Comparison of ENCODE assay signal across 8 mouse cellular contexts in genomic region chr12:80112071-80112660, GRCm38 (mm10). TPM values are rescaled to one million over a fixed set of nuclear protein-coding genes. Genes with fewer than 3 reads are reported as not detected.
DNase-seq lines count a peak whose midpoint lies in the region; ATAC-seq and TF ChIP-seq lines count a peak whose summit lies in the region.

No protein-coding gene starts in this region.

- H3K4me2 ChIP-seq in lung, embryonic 16.5 days (ENCODE audit: low read depth, low read length) = peak overlapping the region; percentile 83
- peak overlapping the region; percentile 92; the same call in 1 of the 2 replicates for H3K4me2 ChIP-seq in embryonic facial prominence, embryonic 12.5 days (replicated peaks)
- H3K4me2 ChIP-seq in hindbrain, embryonic 12.5 days (replicated peaks) = peak overlapping the region; percentile 93
- H3K4me2 ChIP-seq in liver, postnatal 0 days (ENCODE audit: low read depth, low read length) = peak overlapping the region; percentile 87
- peak overlapping the region; percentile 87 for H3K4me2 ChIP-seq in stomach, postnatal 0 days (replicated peaks; ENCODE audit: low read depth)

- DNase-seq in lung, postnatal 36 days = no peak
- peak; percentile 55 for DNase-seq in liver, postnatal 0 days
- DNase-seq in stomach, postnatal 0 days (ENCODE audit: low spot score) = no peak
- no peak for DNase-seq in right cerebral cortex, postnatal 10 days (ENCODE audit: low spot score in 2 of 2)
- DNase-seq in right cerebral cortex, adult 18-20 months = no peak

- ATAC-seq in lung, embryonic 16.5 days (ENCODE audit: low read depth) = no peak
- ATAC-seq in embryonic facial prominence, embryonic 12.5 days (ENCODE audit: insufficient number of reproducible peaks, insufficient read depth, low FRiP score, low TSS enrichment) = no peak
- no peak for ATAC-seq in hindbrain, embryonic 12.5 days (ENCODE audit: low FRiP score)
- ATAC-seq in liver, postnatal 0 days = no peak
- ATAC-seq in stomach, postnatal 0 days (ENCODE audit: low FRiP score, low TSS enrichment) = no peak

- H3K27ac ChIP-seq in lung, embryonic 16.5 days (ENCODE audit: low read length) = peak overlapping the region; percentile 96
- peak overlapping the region; percentile 98 for H3K27ac ChIP-seq in embryonic facial prominence, embryonic 12.5 days
- peak overlapping the region; percentile 96 for H3K27ac ChIP-seq in hindbrain, embryonic 12.5 days
- peak overlapping the region; percentile 99 for H3K27ac ChIP-seq in liver, postnatal 0 days (ENCODE audit: low read depth)
- peak overlapping the region; percentile 95 for H3K27ac ChIP-seq in stomach, postnatal 0 days (replicated peaks)

- peak overlapping the region; percentile 71 for H3K4me3 ChIP-seq in lung, embryonic 16.5 days (ENCODE audit: low read length)
- H3K4me3 ChIP-seq in embryonic facial prominence, embryonic 12.5 days = peak overlapping the region; percentile 94
- peak overlapping the region; percentile 72 for H3K4me3 ChIP-seq in hindbrain, embryonic 12.5 days
- H3K4me3 ChIP-seq in liver, postnatal 0 days (ENCODE audit: low read depth, low read length) = peak overlapping the region; percentile 85
- H3K4me3 ChIP-seq in stomach, postnatal 0 days (ENCODE audit: low read depth, low read length) = peak overlapping the region; percentile 83

- TF ChIP-seq CTCF in liver, postnatal 0 days (IDR thresholded peaks at IDR 0.05; ENCODE audit: low read depth) = no peak
- TF ChIP-seq CTCF in stomach, postnatal 0 days (IDR thresholded peaks at IDR 0.05; ENCODE audit: low read depth) = no peak

- H3K27me3 ChIP-seq in lung, embryonic 16.5 days (ENCODE audit: control insufficient read depth, insufficient read depth, low read depth, low read length) = no peaks in the 10 kb centered on the region
- H3K27me3 ChIP-seq in embryonic facial prominence, embryonic 12.5 days = no peaks in the 10 kb centered on the region
- H3K27me3 ChIP-seq in hindbrain, embryonic 12.5 days = peaks cover 8% of the 10 kb centered on the region
- H3K27me3 ChIP-seq in liver, postnatal 0 days (ENCODE audit: insufficient read depth, low read length) = no peaks in the 10 kb centered on the region
- no peaks in the 10 kb centered on the region for H3K27me3 ChIP-seq in stomach, postnatal 0 days (ENCODE audit: control insufficient read depth, insufficient read depth, low read length)

- no peak for TF ChIP-seq EP300 in liver, postnatal 0 days (IDR thresholded peaks at IDR 0.05; ENCODE audit: low read depth)
- TF ChIP-seq EP300 in stomach, postnatal 0 days (optimal IDR thresholded peaks at IDR 0.05) = no peak

- peaks cover 16% of the 10 kb centered on the region for H3K36me3 ChIP-seq in lung, embryonic 16.5 days (ENCODE audit: control insufficient read depth, insufficient read depth, low read length)
- H3K36me3 ChIP-seq in embryonic facial prominence, embryonic 12.5 days = peaks cover 16% of the 10 kb centered on the region
- peaks cover 11% of the 10 kb centered on the region for H3K36me3 ChIP-seq in hindbrain, embryonic 12.5 days
- peaks cover 7% of the 10 kb centered on the region; the same call in 1 of the 2 replicates for H3K36me3 ChIP-seq in liver, postnatal 0 days (replicated peaks; ENCODE audit: insufficient read depth, low read length)
- peaks cover 12% of the 10 kb centered on the region for H3K36me3 ChIP-seq in stomach, postnatal 0 days (ENCODE audit: control insufficient read depth, insufficient read depth, low read length)

- H3K9ac ChIP-seq in lung, embryonic 16.5 days (ENCODE audit: low read length) = peak overlapping the region; percentile 97
- H3K9ac ChIP-seq in embryonic facial prominence, embryonic 12.5 days = peak overlapping the region; percentile 100
- peak overlapping the region; percentile 90 for H3K9ac ChIP-seq in hindbrain, embryonic 12.5 days
- H3K9ac ChIP-seq in liver, postnatal 0 days (replicated peaks) = peak overlapping the region; percentile 94
- H3K9ac ChIP-seq in stomach, postnatal 0 days (ENCODE audit: low read length) = peak overlapping the region; percentile 98

- under 1% methylated on average over 26 of the region's 26 CpGs for WGBS in lung, embryonic 16.5 days
- under 1% methylated on average over 26 of the region's 26 CpGs for WGBS in embryonic facial prominence, embryonic 12.5 days
- WGBS in hindbrain, embryonic 12.5 days = under 1% methylated on average over 26 of the region's 26 CpGs
- WGBS in liver, postnatal 0 days (ENCODE audit: insufficient replicate concordance) = 0% methylated on average over 26 of the region's 26 CpGs
- WGBS in stomach, postnatal 0 days = under 1% methylated on average over 26 of the region's 26 CpGs

- H3K9me3 ChIP-seq in lung, embryonic 16.5 days (ENCODE audit: control insufficient read depth, low read length) = no peaks in the 10 kb centered on the region
- H3K9me3 ChIP-seq in embryonic facial prominence, embryonic 12.5 days = no peaks in the 10 kb centered on the region
- H3K9me3 ChIP-seq in hindbrain, embryonic 12.5 days (replicated peaks) = no peaks in the 10 kb centered on the region
- H3K9me3 ChIP-seq in liver, postnatal 0 days (ENCODE audit: low read length) = no peaks in the 10 kb centered on the region
- H3K9me3 ChIP-seq in stomach, postnatal 0 days (ENCODE audit: control insufficient read depth, low read length) = no peaks in the 10 kb centered on the region

- H3K4me1 ChIP-seq in lung, embryonic 16.5 days (replicated peaks; ENCODE audit: control insufficient read depth, insufficient read depth, low read length) = peaks cover 5% of the 10 kb centered on the region
- H3K4me1 ChIP-seq in embryonic facial prominence, embryonic 12.5 days = peaks cover 9% of the 10 kb centered on the region; the same call in 1 of the 2 replicates
- H3K4me1 ChIP-seq in hindbrain, embryonic 12.5 days = peaks cover 36% of the 10 kb centered on the region
- H3K4me1 ChIP-seq in liver, postnatal 0 days (ENCODE audit: insufficient read depth) = peaks cover 14% of the 10 kb centered on the region
- H3K4me1 ChIP-seq in stomach, postnatal 0 days (replicated peaks; ENCODE audit: control insufficient read depth, insufficient read depth) = 0 out of 2 replicates have a peak, but pooled peaks cover 6% of the 10 kb centered on the region

RNA-seq across cellular contexts. Expression of gene Zfp36l1, which starts 0.6 kb away (rescaled TPM):
- 131 and 152 TPM in 2 replicates for polyA plus RNA-seq in lung, embryonic 16.5 days (2015; fragmentation: Nextera tagmentation; extraction: Ambion mirVana)
- 115 and 124 TPM in 2 replicates for polyA plus RNA-seq in embryonic facial prominence, embryonic 12.5 days (2016; fragmentation: Nextera tagmentation; extraction: Ambion mirVana)
- polyA plus RNA-seq in hindbrain, embryonic 12.5 days (2016; fragmentation: Nextera tagmentation; extraction: Ambion mirVana) = 87.2 and 92.3 TPM in 2 replicates
- 42.0 and 45.7 TPM in 2 replicates for polyA plus RNA-seq in liver, postnatal 0 days (2015; fragmentation: Nextera tagmentation; extraction: Ambion mirVana)
- 90.8 and 98.5 TPM in 2 replicates for polyA plus RNA-seq in stomach, postnatal 0 days (2015; fragmentation: Nextera tagmentation; extraction: Ambion mirVana)
